Mouse (Mus musculus) thymus, adult 2 months (tissue): ENCODE results near the gene Rab15.

Experiments
- CTCF ChIP-seq: fragments of 200-500 bp; IDR thresholded peaks from 2 replicates; pipeline ENCODE4 v1.5.1; 2012; ENCODE audit warnings: mild to moderate bottlenecking, control low read depth, low read length, moderate library complexity, borderline replicate concordance; ENCODE audit not compliant: control insufficient read depth, poor library complexity, insufficient read depth; ENCODE audit errors: extremely low read depth
- POLR2A ChIP-seq: fragments of 200-500 bp; IDR thresholded peaks from 2 replicates; pipeline ENCODE4 v1.6.1; 2012; ENCODE audit warnings: mild to moderate bottlenecking, low read length, control low read depth, moderate library complexity; ENCODE audit not compliant: control insufficient read depth, poor library complexity, insufficient read depth; ENCODE audit errors: extremely low read depth

DNA sequence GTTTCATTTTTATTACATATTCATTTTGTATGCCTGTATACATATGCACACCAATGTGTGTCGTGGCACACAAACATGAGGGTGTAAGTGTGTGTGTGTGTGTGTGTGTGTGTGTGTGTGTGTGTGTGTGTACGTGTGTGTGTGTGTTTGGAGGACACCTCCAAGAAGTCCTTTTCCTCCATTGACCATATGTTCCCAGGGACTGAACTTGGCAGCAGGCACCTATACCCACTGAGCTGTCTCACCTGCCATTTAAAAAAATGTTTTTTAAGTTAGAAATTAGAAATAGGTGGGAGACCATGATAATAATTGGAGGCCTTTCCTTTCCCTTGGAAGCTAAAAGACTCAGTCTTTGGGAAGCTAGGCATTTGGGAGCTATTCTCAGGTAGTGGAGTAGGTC is 8.6 kb downstream of the Rab15 start:
- TF ChIP-seq CTCF (no peak), POLR2A (no peak)
